Mouse (Mus musculus): ENCODE measurements around the gene Optc.

The Optc gene

GRCm38 (mm10) chr1:133918088-133918470 lies 10.3 kb upstream of the Optc start:
- no peak for ATAC-seq (ENCODE audit: low TSS enrichment)

GRCm38 (mm10) chr1:133917456-133918087 lies 9.8 kb upstream of the Optc start:
- no peak for ATAC-seq (ENCODE audit: low TSS enrichment)

DNA sequence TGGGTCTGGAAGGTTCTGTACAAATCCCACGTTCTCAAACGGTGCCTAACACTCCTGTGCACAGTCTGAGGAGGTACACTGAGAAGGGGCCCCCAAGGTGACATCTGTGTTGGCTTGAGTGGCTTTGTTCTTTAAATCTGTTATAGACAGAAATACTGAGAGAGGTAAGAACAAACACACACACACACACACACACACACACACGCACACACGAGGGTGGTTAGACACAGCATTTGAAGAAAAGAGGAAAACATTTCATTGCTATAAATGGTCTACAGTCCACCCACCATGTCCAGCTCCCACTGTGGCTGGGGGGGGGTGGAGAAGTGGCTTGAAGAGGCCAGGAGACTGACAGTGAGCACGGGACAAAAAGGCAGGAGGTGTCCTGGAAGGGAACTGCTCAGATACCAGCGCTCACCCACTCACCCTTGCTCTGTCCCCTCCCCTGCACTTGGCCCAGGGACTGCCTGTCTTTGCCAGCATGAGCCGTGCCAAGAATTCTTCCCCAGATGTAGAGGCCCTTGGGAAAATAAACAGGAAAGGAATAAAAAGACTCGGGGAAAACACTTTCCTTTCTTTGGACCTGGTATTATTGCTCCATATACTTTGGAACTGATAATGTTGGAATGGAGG lies 8.0 kb upstream of the Optc start:
- ATAC-seq (ENCODE audit: low TSS enrichment): peak; percentile 45; the same call in 1 of the 2 replicates

GRCm38 (mm10) chr1:133915115-133915514 lies 7.3 kb upstream of the Optc start:
- no peak for ATAC-seq (ENCODE audit: low TSS enrichment)

DNA sequence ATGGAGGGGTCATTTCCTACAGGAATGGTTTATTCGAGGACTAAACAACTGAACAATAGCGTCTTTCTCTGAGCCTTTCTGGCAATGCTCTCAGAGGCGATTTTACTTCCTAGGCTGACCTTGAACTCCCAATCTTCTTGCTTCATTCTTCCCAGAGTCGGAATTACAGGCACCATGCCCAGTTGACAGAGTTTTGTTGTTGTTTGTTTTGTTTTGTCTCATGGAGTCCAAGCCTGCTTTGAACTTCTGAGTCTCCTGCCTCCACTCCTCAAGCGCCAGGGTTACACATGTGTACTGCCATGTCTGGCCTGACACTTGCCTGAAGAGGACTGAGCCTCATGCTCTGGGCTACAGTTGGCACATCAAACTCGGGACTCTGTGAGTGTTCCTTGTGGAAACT lies 5.2 kb upstream of the Optc start:
- no peak for ATAC-seq (ENCODE audit: low TSS enrichment)

GRCm38 (mm10) chr1:133911456-133911855 lies 3.7 kb upstream of the Optc start:
- ATAC-seq (ENCODE audit: low TSS enrichment): no peak; the same call in 1 of the 2 replicates

- ATAC-seq (ENCODE audit: low TSS enrichment): no peak
Observed at GRCm38 (mm10) chr1:133911008-133911407, 3.2 kb upstream of the Optc start.

GRCm38 (mm10) chr1:133910108-133910507 lies 2.3 kb upstream of the Optc start:
- peak; percentile 40; the same call in 1 of the 2 replicates for ATAC-seq (ENCODE audit: low TSS enrichment)

- peak; percentile 62 for ATAC-seq (ENCODE audit: low TSS enrichment)
Observed at GRCm38 (mm10) chr1:133908659-133909575, 1.1 kb upstream of the Optc start.

- no peak for ATAC-seq (ENCODE audit: low TSS enrichment)
Observed at GRCm38 (mm10) chr1:133906420-133906819, 1.4 kb downstream of the Optc start.

DNA sequence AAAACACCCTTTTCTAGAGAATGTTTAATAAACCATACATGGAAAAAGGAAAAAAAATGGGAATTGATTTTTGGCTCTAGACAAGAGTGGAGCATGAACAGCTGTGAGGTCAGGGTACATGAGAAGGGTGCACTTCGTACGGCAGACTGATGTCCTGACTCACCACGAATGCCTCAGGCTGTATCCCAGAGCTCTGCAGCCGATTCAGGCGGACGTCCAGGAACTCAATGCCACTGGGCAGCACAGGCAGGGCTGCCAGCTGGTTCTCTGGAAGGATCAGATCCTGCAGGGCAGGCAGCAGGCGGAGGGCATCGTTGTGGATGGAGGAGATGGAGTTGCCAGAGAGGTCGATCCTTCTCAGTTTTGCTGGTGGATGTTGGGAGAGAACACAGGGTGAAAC lies 7.0 kb downstream of the Optc start:
- no peak for ATAC-seq (ENCODE audit: low TSS enrichment)

DNA sequence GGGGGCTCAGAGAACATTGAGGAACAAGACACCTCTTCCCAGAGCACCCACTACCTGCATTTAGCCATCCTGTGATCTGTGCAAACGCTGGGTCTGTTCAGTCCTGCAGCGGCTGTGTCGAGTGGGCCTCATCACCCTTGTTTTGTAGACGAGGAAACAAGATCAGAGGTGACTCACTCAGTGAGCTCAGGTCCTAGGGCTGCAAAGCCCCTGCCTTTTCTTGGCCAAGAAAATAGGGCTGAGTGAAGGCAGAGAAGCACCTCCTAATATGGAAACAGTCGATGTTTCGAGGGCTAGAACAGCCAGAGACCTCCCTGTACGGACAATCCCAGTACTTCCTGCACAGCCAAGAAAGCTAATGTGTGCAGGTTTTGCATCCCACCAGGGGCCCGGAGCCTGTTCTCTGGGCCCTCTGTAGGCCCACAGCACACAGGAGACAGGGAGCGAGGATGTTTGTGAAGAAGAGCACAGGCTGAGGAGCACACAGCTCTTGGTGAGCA lies 8.7 kb downstream of the Optc start:
- ATAC-seq (ENCODE audit: low TSS enrichment): no peak

DNA sequence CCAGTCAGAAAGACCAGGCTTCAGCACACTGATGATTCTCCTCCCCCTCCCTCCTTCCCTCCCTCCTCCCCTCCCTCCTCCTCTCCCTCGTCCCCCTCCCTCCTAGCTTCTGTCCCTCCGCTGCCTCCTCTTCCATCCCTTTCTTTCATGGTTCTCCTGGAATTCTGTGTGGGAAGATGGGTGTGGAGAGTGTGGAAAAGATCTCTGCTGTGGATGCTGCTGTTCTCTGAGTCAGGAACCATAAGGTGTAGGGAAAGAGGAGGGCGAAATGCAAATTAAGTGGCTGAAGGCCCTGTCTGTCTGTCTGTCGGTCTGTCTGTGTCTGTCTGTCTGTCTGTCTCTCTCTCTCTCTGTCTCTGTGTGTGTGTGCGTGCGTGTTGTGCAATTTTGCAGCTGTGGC lies 10.5 kb downstream of the Optc start:
- ATAC-seq (ENCODE audit: low TSS enrichment): peak; percentile 82

DNA sequence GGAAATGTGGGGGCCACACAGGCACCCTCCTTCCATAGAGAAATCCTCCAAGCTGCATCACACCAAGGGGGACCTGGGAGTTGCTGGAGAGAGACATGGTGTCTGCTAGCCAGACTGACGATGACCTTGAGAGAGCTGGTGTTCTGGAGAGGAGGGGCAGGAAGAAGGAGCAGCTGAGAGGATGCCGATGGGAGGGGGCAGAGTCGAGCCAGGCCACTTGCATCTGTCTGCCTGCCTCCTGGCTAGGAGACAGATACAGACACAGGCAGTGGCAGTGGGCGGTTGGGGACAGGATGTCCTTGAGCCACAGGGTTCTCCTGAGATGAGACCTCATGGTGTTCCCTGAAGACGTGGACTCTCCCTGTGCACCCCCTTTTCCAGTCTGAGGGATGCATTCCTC lies 16.3 kb downstream of the Optc start:
- ATAC-seq (ENCODE audit: low TSS enrichment): no peak

DNA sequence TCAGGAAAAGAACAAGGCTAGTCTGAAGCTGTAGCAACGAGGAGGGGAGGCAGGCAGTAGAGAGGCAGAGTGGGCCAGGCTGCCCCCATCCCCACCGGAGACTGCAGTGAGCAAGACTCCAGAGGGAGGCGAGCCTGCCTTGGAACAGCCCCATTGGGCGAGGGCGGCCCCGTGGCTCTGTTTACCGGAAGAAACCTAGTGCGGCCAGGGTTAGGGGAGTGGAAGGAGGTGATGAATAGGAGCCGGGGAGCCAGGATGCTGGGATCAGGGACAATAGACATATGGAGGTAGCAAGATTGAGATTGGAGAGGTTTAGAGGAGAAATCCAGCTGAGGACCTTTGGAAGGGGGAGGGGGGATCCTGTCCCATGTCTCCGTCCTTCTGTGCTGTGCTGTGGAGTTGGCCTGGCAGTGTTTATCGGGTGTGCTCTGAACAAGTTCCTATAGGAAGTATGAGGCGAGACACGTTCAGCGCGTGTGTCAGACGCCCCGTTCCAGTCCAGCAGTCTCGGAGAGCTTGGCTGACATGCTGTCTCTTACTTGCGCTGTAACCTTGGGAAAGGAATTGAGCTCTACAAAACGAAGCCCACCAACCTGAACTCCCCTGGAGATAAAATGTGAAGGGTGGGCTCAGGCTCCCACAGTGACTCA lies 17.7 kb downstream of the Optc start:
- no peak for ATAC-seq (ENCODE audit: low TSS enrichment)

GRCm38 (mm10) chr1:133887538-133888250 lies 20.1 kb downstream of the Optc start:
- ATAC-seq (ENCODE audit: low TSS enrichment): no peak

- peak; percentile 78 for ATAC-seq (ENCODE audit: low TSS enrichment)
Observed at GRCm38 (mm10) chr1:133887044-133887443, 20.8 kb downstream of the Optc start.

GRCm38 (mm10) chr1:133886431-133886830 lies 21.4 kb downstream of the Optc start:
- ATAC-seq (ENCODE audit: low TSS enrichment): peak; percentile 78

DNA sequence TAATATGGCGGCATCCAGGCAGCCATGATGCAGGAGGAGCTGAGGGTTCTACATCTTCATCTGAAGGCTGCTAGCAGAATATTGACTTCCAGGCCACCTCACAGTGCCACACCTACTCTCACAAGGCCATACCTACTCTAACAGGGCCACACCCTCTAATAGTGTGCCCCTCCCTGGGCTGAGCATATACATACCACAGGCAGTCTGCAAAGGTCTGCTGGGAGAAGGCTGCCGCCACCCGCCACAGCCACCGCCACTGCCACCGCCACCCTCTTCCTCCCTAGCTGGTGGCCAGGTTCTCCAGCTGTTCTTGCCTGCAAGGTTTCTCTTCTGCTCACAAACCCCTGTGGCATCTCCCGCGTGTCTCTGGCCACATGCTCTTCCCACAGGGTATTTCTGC lies 22.0 kb downstream of the Optc start:
- no peak for ATAC-seq (ENCODE audit: low TSS enrichment)

DNA sequence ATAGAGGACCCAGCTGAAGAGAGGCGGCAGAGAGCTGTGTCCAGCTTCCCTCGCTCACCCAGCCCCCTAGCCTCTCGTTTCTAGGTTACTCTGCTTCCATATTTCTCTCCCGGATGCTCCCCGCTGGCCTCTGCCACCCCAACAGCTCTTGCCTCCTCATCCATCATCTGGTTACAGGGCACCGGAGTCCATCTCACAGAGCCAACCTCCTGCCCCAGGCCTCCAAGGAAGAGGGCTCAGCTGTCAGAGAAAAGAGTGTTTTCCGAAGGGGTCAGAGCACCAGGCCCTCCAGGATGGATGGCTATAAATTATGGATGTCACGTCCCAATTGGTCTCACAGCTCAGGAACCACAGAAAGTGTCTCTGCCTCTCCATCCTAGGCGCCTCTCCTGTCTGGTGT lies 23.1 kb downstream of the Optc start:
- no peak for ATAC-seq (ENCODE audit: low TSS enrichment)

DNA sequence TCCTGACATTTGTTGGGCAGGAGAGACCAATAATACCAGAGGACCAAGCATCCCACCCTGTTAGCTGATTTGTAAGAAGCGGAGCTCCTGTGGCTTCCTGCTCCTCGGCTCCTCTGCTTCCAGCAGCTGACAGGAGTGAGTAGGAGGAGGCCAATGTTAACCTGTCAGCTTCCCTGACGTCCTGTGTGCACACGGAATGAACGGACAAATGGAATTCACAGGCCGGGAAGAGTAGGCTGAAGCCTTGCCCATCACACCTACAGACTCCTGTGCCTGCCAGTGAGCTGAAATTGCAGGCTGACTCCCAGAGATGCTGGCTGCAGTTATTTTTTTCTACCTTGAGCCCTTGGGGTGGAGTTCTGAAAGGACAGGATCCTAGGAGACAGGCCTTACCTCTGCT lies 23.7 kb downstream of the Optc start:
- ATAC-seq (ENCODE audit: low TSS enrichment): peak; percentile 75
